Mouse (Mus musculus): Measurements from ENCODE around the gene Brix1.
"Not testable (repeated sequence)": the region's sequence is repeated elsewhere in the genome, so short reads cannot be mapped to it uniquely, and the experiment has no call there.

Gene Brix1

DNA sequence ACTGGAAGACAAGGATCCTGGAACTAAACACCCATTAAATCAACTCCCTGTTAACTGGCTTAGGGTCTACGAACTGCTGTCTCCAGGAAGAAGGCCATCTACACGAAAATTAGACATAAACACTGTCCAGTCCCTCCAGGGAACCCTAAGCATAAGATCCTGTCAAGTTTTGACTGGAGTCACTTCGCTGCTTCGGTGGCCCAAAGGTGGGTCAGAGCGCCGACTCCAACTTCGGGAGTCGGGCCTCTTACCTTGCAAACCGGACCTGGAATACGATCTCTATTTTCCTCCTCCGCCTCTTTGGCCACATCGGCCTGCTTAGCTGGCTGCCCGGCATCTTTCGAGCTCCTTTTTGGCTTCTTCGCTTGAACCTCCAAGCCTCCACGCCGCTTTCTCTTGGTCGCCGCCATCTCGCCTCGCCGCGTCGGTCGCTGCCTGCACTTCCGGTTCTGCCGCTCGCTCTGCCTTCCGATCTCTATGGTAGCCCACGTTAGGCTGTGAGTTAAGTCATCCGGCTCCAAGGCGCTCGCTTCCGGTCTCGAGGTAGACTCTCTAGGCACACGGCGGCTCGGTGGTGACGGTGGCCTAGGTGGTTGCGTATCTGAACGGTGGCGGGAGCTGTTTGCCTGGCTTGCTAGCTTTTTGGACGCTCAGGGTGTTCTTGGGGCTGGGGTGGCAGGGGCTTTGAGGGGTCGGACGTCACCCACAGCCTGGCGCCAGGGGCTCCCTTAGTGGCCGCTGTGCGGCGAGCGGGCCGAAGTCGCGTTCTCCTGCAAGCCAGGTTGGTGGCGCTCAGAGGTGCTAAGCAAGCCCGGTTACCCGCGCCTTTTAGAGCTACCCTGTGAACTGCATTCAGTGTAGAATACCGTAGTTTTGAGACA, at the start of gene Brix1, which contains the start of gene Rad1:
Gene Brix1 (minus strand): TSS at position 464 of the 881 bp plus-strand sequence.
Gene Rad1 (plus strand): TSS at position 535 of the 881 bp plus-strand sequence.
- peak; percentile 99 for ATAC-seq (ENCODE audit: low TSS enrichment)

- ATAC-seq (ENCODE audit: low TSS enrichment) = no peak
These were observed 48.8 kb upstream of the Brix1 start for GRCm38 (mm10) chr15:10534591-10534990.

DNA sequence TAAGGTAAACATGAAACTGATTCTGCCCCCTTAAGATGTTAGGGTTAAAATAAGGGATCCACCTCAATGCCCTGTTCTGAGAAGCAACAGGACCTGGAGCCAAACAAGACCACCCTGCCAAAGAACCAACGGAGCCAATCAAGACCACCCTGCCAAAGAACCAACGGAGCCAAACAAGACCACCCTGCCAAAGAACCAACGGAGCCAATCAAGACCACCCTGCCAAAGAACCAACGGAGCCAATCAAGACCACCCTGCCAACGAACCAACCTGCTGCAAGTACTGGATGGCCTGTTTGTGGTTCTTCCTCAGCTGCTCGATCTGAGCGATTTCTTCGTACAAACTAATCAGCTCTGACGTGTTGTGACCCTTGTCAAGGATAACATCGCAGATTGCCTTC, 47.6 kb upstream of the Brix1 start:
- ATAC-seq (ENCODE audit: low TSS enrichment) = not testable (repeated sequence)

DNA sequence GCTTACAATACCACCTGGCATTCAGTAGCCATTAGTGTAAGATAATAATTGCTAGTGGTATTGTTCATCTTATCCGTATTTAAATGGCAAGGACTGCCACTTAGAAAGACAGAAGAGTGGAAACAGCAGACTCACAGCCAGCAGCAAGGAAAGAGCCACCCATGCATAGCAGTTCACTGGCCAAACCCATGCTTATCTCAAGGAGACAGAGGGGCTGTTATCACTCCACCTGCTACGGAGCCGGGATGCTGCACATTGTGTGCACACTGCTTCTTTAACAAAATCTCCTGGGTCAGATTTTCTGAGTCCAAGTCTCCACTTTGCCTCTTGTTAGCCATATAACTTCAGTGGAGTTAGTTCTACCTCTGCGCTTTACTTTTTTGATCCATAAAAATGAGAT, 45.6 kb upstream of the Brix1 start:
- ATAC-seq (ENCODE audit: low TSS enrichment) = no peak

DNA sequence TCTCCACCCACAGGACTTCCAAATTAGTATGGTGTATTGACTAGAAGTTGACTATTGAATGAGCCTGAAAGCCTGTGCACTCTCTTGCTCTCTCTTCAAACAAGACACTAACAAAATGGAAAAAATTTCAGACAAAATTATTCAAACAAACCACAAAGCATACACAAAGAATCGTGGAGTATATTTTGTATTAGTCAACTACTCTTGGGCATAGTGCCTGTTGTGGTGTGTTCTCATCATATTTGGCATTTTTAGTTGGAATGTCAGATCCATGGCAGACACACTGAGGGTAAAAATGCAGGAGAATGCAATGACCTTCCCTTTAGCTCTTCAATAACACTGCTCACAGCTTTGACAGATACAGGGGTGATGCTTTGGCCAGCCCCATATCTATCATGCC, 40.1 kb upstream of the Brix1 start:
- ATAC-seq (ENCODE audit: low TSS enrichment) = no peak

- no peak for ATAC-seq (ENCODE audit: low TSS enrichment)
These were observed 29.4 kb upstream of the Brix1 start for GRCm38 (mm10) chr15:10515166-10515565.

- no peak for ATAC-seq (ENCODE audit: low TSS enrichment)
These were observed 20.4 kb upstream of the Brix1 start for GRCm38 (mm10) chr15:10506099-10506498.

DNA sequence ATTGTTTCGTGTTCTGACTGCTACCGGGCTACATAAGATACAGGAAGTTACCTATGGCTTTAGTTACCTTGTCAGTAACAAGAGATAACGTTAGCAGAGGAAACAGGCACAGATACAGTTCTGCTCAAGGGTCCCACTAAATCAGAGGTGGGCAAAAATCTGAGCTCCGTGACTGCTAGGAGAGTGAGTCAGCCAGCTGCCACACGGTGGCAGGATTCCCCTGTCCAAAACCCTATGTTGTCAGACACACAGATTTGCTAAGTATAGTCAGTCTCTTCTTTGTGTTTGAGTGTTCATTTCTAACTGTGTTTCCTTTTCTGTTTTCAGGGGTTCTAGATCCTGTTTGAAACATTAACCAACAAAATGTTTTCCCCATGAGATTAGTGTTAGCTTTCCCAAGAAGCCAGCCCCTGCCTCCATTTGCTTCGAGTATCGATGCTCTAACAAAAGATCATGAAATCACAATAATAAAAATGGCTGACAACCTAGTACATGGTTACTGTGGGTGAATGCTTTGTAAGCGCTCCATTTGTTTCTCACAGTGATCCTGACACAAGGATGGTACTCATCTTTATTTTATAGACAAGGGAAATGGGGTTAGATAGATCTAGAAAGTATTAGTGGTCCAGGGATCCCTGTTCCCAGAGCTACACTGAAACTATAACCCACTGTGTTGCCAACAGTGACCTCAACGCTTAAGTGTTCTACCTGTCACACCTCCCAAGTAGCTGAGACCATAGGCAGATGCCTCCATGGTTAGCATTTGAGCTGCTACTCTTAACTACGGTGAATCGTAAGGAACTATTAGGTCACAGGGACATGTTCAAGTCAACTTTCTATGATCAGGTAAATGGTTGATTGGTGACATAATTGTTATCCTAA, 15.3 kb upstream of the Brix1 start:
- ATAC-seq (ENCODE audit: low TSS enrichment) = peak; percentile 98

DNA sequence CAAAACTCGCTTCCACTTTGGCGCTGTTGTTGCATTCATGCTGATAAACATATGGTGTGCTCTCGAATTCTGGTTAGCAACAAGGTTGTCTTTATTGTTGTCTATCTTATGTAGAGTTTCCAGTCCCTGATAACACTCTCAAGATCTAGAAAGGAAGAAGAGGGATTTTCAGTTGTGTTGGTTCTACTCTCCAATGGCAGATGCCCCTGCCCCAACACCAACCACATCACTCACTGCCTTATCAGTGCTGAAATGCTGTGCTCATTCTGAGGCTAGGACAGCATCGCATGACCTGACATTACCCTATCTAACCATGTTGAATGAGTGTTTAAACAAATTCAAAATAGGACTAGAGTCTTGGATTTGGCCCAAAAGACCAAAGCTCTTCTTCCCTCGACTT, 14.3 kb upstream of the Brix1 start:
- no peak for ATAC-seq (ENCODE audit: low TSS enrichment)

DNA sequence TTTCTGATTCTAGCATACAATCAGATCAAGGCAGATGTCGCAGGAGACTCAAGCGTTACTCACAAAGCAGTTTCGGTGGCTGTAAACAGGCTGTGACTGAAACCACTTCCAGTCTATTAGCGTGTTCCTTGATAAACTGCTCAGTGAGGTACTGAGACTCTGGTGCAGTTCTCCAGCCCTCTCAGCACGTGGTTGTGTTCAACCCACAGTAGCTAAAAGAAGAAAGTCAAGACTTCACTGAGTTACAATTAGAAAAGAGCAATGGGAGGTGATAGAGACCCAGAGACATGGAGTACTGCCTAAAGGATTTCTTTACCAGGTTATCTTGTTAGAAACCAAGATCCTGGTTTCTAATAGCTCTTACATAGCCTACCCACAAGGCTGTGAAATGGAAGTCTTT, 13.8 kb upstream of the Brix1 start:
- ATAC-seq (ENCODE audit: low TSS enrichment) = no peak; the same call in 1 of the 2 replicates

- ATAC-seq (ENCODE audit: low TSS enrichment) = not testable (repeated sequence)
These were observed 10.9 kb upstream of the Brix1 start for GRCm38 (mm10) chr15:10496696-10497095.

DNA sequence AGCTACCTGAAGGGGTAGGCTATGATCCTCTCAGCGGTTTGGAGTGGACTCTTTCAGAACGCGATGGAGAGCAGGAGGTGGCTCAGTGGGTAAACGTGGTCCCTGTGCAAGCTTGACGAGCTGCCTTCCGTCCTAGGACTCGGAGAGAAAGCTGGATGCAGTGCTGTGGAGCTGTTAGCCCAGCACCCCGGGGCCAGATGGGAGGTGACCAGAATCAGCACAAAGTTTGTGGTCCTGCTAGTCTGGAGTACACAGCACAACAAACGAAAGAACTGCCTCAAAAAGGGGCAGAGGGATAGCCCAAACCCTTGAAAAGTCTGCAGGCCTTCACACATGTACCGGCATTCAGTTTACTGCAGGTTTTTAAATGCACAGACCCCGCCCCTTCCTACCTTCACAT, 10.2 kb upstream of the Brix1 start:
- no peak for ATAC-seq (ENCODE audit: low TSS enrichment)

- ATAC-seq (ENCODE audit: low TSS enrichment) = peak; percentile 29; the same call in 1 of the 2 replicates
These were observed 4.4 kb upstream of the Brix1 start for GRCm38 (mm10) chr15:10490101-10490500.

DNA sequence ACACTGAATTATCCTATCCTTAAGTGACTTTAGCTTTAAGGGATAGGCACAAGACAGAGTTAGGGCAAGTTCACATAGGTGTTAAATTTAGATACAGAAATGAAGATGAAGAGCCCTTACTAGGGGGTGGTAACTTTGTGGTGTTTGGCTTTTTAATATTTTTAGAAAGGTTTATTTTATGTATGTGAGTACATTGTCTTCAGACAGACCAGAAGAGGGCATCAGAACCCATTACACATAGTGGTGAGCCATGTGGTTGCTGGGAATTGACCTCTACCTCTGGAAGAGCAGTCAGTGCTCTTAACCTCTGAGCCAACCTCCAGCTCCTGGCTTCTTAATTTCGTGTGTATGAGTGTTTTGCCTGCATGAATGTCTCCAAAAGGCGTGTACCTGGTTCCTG, 1.5 kb upstream of the Brix1 start:
- no peak for ATAC-seq (ENCODE audit: low TSS enrichment)

DNA sequence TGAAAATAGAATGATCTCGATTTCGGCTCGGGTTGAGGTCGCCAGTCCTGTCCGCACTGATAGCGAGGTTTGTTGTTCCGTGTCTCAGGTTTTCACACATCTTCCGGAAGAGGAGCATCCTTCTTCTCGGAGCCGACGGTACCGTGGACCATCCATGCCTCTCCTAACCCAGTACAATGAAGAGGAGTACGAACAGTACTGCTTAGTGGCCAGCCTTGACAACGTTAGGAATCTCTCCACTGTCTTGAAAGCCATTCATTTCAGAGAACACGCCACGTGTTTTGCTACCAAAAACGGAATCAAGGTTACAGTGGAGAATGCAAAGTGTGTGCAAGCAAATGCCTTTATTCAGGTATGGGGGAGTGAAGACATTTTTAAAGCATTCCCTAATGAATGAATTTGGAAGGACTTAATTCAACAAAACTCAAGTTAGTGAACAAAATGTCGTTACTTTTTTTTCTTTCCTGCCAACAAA, 655 bp upstream of the Brix1 start:
- peak; percentile 55 for ATAC-seq (ENCODE audit: low TSS enrichment)

GRCm38 (mm10) chr15:10470941-10471340, 14.8 kb downstream of the Brix1 start:
- no peak for ATAC-seq (ENCODE audit: low TSS enrichment)

DNA sequence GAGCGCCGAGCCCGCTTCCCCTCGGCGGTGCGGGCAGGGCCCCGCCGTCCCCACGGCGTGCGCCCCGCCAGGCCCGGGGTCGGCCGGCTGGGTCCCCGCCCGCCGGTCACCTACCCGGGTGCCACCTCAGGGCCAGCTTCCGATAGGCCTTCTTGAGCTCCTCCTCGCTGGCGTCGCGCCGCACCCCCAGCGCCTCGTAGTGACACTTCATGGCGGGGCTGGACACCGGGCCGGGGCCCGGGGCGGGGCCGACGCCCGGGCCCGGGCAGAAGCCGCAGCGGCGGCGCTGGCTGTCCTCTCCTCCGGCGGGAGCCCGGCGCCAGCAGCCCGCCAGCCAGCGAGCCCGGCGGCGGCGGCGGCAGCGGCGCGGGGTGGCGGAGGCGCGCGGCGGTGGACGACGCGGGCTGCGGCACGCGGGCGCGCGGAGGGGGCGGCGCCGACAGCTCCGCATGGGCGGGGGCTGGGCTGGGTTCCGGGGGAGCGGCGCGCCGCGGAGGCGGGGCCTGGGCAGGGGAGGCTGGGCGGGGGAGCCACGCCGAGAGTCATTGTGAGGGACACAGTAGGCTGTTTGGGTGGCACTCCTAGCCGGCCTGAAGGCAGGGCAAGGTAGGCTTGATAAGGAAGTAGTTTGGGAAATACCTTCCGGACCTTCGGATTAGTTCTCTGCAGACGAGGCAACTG, 15.5 kb downstream of the Brix1 start, which contains the start of gene Dnajc21:
Gene Dnajc21 (minus strand): TSS at position 366 of the 681 bp plus-strand sequence.
- ATAC-seq (ENCODE audit: low TSS enrichment) = peak; percentile 84

GRCm38 (mm10) chr15:10469641-10470150, 16.1 kb downstream of the Brix1 start:
- peak; percentile 17 for ATAC-seq (ENCODE audit: low TSS enrichment)

DNA sequence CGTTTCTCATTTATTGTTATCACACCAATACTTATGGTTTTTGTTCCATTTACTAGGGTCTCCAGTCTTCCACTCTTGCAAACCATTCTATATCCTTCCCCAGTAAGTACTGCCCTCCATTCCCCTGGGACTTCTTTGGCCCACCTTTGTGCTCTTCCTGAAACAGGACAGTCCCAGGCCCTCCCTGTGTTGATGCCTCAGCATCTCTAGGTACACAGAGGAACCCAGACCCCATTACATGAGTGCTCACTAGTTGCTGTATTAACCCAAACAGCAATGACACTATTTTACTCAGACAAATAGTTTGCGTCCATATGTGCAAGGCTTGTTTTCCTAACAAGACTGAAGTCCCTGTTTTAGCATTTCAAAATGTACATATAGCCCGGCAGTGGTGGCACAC, 17.0 kb downstream of the Brix1 start:
- no peak for ATAC-seq (ENCODE audit: low TSS enrichment)

- ATAC-seq (ENCODE audit: low TSS enrichment) = no peak
These were observed 21.1 kb downstream of the Brix1 start for GRCm38 (mm10) chr15:10464678-10465077.

DNA sequence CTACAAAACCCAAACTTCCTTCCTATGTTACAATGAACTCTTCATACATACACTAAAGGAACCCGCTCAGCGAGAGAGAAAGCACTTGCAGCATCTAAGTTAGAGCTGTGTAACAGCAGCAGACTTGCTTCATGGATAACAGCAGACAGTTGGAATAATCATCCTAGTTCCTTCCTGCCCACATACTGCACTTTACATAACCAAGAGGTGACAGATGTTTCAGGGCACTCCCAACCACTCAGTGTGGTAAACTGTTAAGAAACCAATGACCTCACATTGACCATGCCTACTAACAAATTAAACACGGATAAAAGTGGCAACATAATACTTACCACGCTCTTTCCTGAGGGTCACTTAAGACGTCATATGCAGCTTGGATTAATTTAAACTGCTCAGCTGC, 22.2 kb downstream of the Brix1 start:
- ATAC-seq (ENCODE audit: low TSS enrichment) = peak; percentile 72

Measured in frontal cortex, adult (tissue).